ENCODE assay signal across 8 mouse cellular contexts in the genomic region with DNA sequence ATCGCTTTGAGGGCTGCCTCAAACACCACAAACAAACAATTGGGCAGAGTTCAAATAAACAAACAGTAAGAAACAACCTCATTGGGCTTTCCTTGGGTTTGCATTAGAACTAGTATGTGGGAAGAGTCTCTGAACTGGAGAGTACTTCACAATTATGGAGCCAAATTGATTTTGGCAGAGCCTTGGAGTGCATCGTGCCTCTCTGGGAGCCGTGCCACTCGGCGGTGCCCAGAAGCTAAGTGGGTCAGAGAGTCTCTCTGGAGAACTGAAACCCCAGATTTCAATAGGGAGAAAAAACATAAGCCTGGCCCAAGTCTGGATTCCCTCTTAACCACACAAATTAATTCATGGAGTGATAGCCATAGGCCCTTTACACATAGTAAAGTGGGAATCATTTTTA.
A peak's percentile ranks its signal among the peaks of the same experiment; 100 is the strongest.
DNase-seq lines count a peak whose midpoint lies in the region.

No protein-coding gene starts in this region.

- DNase-seq in adrenal gland, adult 2 months: peak; percentile 57
- DNase-seq in adrenal gland, adult 8-10 months: no peak
- DNase-seq in left cerebral cortex, adult 11 months (ENCODE audit: low spot score): peak; percentile 45
- no peak for DNase-seq in left cerebral cortex, postnatal 36 days (ENCODE audit: low spot score in 2 of 2)
- DNase-seq in fibroblast of lung, adult 2 months (ENCODE audit: low read depth): peak; percentile 57
- peak; percentile 41 for DNase-seq in left cerebral cortex, postnatal 4 days
- DNase-seq in urinary bladder, postnatal 4 days (ENCODE audit: low spot score in 2 of 2): no peak
- DNase-seq in c-Kit-positive CD71-positive TER-119-positive erythroid progenitor cells, embryonic 14.5 days (ENCODE audit: low spot score): no peak

- intact Hi-C loops in left cerebral cortex, postnatal 36 days (cut with DNase I): no loop called here
- intact Hi-C loops in left cerebral cortex, postnatal 4 days (cut with DNase I): no loop called here

Comparison
In these comparisons a context has a peak if more than half of its experiments do, and no peak if none do; other contexts are left out.
1. DNase-seq: peak in adrenal gland, adult 2 months (single experiment), left cerebral cortex, adult 11 months (single experiment), fibroblast of lung, adult 2 months (single experiment) and left cerebral cortex, postnatal 4 days (single experiment); none in adrenal gland, adult 8-10 months (single experiment), left cerebral cortex, postnatal 36 days (0 of 2), urinary bladder, postnatal 4 days (0 of 2) and c-Kit-positive CD71-positive TER-119-positive erythroid progenitor cells, embryonic 14.5 days (single experiment).